Mouse (Mus musculus) MEL (cell line): ENCODE results near the gene Cnga3.

Source experiments
- CTCF ChIP-seq, 3 experiments: IDR thresholded peaks in 2 of 3; conservative IDR thresholded peaks in 1 of 3; 2 replicates each; pipeline ENCODE4 v1.5.1; 2011 to 2012; ENCODE audit warnings: low read length in 3 of 3, low read depth in 2 of 3, mild to moderate bottlenecking in 2 of 3, improper control_type of control experiment in 1 of 3, inconsistent platforms in 1 of 3, mixed read lengths in 1 of 3, moderate library complexity in 1 of 3; ENCODE audit not compliant: control insufficient read depth in 1 of 3, insufficient read depth in 1 of 3, poor library complexity in 1 of 3, severe bottlenecking in 1 of 3
- EP300 ChIP-seq, 2 experiments: IDR thresholded peaks; 2 replicates each; pipeline ENCODE4 v1.6.1; 2011; ENCODE audit warnings: improper control_type of control experiment in 2 of 2, low read length in 2 of 2, low read depth in 1 of 2, mild to moderate bottlenecking in 1 of 2

GRCm38 (mm10) chr1:37218386-37218785 lies 4.2 kb downstream of the Cnga3 start:
- no peak for TF ChIP-seq CTCF (IDR thresholded peaks at IDR 0.05 in 2 of 3, conservative IDR thresholded peaks at IDR 0.05 in 1 of 3; ENCODE audit: control insufficient read depth in 1 of 3, insufficient read depth in 1 of 3, low read depth in 2 of 3, low read length in 3 of 3, poor library complexity in 1 of 3, severe bottlenecking in 1 of 3)
- TF ChIP-seq EP300 (IDR thresholded peaks at IDR 0.05; ENCODE audit: low read depth in 1 of 2, low read length in 2 of 2) = no peak
